ENCODE assay signal across 1 mouse cellular context in the genomic region with DNA sequence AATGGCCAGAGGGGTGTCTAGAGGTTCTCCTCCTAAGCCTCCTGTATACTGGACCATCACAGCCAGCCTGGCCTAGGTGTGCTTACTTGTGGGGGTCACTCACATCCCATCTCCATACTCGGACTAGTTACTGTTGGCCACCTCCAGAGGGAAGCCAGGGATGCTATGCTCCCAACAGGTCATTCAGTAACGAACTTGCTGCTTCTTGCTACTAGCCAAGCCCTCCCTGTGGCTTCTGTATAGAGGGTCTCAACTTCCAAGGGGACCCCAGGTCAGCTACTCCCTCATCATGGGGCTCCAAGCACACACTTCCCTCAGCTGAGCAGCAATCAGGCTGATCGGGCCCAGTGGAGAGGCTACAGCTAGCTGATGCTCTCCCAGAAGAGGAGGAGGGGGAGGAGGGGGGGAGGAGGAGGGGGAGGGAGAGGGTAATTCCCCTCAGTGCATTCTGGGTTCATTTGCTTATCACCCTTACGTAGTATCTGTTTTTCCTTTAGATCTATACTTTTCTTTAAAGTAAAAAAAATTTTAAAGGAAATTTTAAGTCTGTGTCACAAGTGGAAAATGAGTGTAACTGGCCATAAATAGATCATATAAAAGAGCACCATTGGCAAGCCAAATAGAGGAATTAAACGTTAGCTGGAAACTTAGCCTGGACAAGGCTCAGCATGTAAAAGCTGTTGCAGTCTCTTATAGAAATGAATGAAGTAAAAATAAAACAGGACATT.
TF ChIP-seq lines count a peak whose summit lies in the region.

No protein-coding gene starts in this region.

TF ChIP-seq in CH12.LX, 34 proteins besides CTCF, POLR2A, EP300 and RAD21 (continued from another document):
- no peak for TF ChIP-seq MYC (IDR thresholded peaks at IDR 0.05; ENCODE audit: low read depth, low read length)
- TF ChIP-seq TBP (conservative IDR thresholded peaks at IDR 0.05; ENCODE audit: low read depth, low read length): no peak
- TF ChIP-seq CHD1 (IDR thresholded peaks at IDR 0.05; ENCODE audit: low read depth, low read length): 0 out of 2 replicates have a peak, but pooled peaks have one; percentile 58
- no peak for TF ChIP-seq NRF1 (IDR thresholded peaks at IDR 0.05; ENCODE audit: low read depth, low read length)
- no peak for TF ChIP-seq POLR2AphosphoS2 (IDR thresholded peaks at IDR 0.05; ENCODE audit: low read depth, low read length)
- no peak for TF ChIP-seq MAFK (IDR thresholded peaks at IDR 0.05; ENCODE audit: insufficient replicate concordance, low read length)
- no peak for TF ChIP-seq ZNF384 (IDR thresholded peaks at IDR 0.05; ENCODE audit: low read depth, low read length)
- TF ChIP-seq MEF2A (IDR thresholded peaks at IDR 0.05; ENCODE audit: borderline replicate concordance, low read depth, low read length): peak; percentile 59
- TF ChIP-seq ZMIZ1 (IDR thresholded peaks at IDR 0.05; ENCODE audit: low read depth, low read length): no peak
- TF ChIP-seq SMC3 (IDR thresholded peaks at IDR 0.05; ENCODE audit: low read depth, low read length): no peak
- TF ChIP-seq BHLHE40 (IDR thresholded peaks at IDR 0.05; ENCODE audit: low read depth, low read length): no peak
- TF ChIP-seq RCOR1 (conservative IDR thresholded peaks at IDR 0.05; ENCODE audit: low read depth, low read length): no peak
- TF ChIP-seq PAX5 (IDR thresholded peaks at IDR 0.05; ENCODE audit: low read length): no peak
